Mouse (Mus musculus): ENCODE measurements around the gene Adprhl1.

The Adprhl1 gene

DNA sequence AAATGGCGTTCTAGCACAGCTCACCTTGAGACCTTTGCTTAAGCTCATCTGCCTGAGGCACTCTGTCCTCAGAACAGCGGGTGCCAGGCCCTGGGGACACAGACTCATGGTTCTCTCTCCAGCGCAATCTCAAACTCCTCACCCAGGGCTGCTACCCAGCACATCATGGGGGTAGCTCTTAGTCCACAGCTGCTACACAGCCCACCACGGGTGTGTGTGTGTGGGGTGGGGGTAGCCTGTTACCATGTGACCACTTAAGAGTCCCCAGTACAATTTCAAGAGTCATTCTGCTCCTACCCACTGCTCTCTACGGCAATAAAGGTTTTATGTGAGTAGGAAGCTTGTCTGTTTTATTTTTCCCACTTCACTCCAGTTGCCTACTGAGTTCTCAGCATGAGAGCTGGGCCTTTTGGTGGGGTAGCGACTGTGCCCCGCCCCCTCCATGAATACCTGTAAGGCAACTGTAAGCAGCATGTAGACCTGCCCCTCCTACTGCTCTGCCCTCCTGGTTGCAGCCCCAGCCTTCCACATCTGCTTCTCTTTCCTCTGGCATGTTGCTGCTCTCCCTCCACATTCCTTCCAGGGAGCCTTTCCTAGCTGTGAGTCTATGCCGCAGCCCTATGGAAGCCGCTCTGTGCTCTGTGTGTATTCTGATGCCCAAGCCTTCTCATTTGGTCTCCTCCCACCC is 24.9 kb downstream of the Adprhl1 start:
- no peak for DNase-seq

DNA sequence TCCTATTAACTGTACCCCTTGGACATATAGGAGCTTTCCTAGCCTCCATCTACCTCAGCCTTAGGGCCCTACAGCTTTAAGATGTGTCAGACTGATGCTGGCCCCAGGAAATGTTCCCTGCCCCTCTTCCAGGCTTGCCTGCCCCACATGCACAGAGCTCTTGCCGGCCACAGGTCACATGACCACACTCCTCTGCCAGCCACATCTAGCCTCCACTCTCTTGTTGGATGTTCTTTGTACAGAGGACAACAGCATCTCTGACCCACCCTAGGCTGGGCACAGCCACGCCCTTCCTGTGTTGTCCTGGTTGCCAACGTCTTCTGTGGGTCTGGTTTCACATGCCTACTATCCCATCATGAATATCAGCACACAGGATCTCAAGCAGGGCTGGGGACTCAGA is 26.8 kb downstream of the Adprhl1 start:
- no peak for DNase-seq

DNA sequence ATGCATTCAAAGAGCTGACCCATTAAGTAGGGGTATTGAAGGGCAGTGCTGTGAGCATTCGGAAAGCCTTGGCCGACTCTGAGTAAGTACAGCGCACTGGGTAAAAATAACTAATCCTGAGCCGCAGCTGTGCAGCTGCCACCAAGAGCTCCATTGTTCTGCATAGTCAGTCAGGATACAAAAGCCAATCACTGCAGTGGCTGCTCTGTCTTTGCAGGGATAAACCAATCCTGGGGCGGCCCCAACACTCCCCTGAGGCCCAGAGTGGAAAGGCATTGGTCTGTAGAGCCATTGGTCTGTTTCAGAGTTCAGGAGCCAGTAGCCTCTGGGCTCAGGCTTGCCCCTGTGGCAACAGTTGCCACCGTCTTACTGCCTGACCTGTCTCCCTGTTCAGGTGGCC is 27.7 kb downstream of the Adprhl1 start:
- no peak for DNase-seq

DNA sequence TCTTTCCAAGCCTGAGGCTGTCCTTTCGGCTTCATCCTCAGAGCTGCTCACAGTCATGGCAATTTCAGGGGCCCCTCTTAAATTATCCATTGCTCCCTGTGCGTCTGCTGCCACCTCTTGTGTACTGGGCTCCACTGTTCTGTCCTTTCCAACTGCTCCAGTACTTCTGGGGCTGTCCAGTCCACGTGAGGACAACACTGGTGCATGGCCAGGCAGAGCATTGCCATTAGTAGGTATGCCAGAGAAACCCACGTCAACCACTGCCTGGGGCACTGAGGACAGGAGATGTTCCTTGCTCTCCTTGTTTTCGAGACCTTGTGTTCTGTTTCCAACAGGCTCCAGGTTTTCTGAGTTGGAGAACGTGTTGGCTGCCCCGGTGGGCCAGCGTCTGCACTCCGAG is 29.5 kb downstream of the Adprhl1 start:
- no peak for DNase-seq

DNA sequence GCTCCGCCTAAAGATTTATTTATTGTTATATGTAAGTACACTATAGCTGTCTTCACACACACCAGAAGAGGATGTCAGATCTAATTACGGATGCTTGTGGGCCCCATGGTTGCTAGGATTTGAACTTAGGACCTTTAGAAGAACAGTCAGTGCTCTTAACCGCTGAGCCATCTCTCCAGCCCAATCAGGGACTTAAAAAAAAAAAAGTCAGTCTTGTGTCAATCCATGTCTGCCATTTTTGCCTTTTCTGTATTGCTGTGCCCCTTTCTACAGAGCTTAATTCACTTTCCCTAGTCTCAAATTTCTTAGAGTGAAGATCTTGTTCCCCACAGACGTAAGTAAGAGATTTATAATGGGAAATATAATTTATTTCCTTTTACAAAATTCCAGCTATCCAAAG is 35.5 kb downstream of the Adprhl1 start:
- DNase-seq: no peak

DNA sequence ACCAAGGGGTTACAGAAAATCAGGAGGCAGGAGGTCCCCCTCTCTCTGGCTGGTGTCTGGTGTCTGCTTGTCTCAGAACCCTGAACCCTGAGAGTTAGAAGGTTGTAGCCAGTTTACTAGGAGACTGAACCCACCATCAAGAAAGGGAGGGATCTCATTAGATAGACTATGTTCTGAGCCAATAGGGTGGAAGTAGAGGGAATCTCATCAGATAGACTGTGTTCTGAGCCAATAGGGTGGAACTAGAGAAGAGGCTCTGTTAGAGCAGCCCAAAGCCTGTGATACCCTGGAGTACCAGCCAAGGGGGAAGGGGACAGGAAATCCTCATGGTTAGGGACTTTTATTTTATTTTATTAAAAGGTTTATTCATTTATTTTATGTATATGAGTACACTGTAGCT is 36.0 kb downstream of the Adprhl1 start:
- DNase-seq: no peak

DNA sequence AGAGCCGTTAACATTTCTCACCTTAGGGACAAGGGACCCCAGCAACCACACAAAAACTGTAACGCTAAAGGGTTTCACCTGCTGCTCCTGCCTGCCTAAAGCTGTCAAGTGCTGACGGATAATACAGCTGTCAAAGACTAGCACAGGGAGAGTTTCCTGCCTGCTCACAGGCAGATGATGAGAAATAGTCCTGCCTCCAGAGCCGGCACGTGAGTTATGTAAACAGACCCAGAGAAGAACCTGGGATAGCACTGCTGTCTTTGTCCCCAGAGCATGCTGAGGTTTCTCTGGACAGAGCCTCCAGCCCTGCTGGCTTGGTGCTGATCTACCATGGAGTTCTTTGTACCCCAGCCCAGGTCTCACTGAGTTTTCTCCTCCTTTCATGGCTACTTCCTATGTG is 36.9 kb downstream of the Adprhl1 start:
- no peak for DNase-seq

DNA sequence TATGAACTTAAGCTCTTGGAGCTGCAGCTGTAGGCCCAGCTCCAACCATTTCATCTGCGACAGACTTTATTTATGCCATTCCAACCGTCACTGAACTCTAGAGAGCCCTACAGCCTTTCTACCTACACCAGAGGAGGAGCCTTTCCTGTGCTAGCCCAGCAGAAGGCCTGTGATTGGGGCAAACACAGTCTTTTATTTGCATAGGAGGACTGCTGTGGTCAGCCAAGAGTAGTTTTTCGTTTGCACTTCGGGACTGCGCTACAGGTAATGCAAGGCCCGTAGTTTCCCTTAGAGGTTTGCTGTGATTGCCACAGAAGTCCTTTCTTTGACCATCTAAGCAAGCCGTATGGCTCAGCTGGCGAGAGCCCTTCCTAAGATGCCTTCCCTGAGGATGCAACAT is 37.6 kb downstream of the Adprhl1 start:
- no peak for DNase-seq

DNA sequence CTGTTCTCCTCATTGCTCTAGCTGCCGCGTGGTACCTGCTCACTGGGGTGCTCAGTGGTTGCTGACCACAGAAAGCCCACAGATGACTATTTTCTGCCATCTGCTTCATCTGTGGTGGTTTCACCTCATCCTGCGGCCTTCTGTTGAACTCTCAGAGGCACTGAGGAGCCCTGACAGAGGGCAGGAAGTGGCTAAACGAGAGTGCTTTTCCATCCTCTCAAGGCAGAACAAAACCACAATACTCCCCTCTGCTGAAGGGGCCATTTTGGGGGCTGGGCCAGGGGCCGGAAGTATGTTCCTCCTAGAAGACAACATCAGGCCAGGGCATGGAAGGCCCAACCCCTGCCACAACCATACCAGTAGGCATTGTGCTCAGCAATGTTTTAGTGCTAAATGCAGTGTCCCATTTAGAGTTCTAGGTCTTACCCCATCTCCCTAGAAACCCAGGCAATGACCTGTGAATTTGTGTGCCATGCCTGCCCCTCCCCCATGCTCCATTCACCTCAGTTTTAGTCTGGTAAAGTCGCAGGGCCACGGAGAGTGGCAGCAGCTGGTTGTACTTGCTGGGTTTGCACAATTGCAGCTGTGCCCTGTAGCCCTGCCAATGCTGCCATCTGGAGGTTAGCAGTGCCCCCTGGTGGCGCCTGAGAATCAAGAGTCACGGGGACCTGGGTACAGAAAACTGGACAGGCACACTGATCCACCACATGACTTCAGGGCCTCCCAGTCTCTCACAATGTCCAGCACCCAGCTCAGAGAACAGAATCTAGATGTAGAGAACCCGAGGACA is 40.3 kb downstream of the Adprhl1 start:
- DNase-seq: peak; percentile 54

DNA sequence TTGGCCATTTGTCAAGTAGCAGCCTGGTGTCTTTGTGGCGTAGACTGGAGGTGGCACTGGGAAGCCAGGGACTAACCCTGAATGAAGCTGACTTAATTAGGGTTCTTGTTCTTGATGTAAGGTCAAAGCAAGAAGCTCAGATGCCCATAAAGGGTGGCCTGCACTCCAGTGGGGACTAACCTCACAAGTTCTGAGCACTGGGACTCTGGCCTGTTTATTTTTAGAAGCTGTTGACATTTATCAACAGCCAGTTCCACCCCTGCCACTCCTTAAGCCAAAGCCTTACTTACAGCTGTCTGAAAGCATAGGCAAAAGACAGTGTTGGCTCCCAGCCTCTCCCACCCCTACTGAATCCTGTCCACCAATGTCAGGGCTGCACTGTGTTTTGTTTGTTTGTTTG is 44.2 kb downstream of the Adprhl1 start:
- DNase-seq: no peak

DNA sequence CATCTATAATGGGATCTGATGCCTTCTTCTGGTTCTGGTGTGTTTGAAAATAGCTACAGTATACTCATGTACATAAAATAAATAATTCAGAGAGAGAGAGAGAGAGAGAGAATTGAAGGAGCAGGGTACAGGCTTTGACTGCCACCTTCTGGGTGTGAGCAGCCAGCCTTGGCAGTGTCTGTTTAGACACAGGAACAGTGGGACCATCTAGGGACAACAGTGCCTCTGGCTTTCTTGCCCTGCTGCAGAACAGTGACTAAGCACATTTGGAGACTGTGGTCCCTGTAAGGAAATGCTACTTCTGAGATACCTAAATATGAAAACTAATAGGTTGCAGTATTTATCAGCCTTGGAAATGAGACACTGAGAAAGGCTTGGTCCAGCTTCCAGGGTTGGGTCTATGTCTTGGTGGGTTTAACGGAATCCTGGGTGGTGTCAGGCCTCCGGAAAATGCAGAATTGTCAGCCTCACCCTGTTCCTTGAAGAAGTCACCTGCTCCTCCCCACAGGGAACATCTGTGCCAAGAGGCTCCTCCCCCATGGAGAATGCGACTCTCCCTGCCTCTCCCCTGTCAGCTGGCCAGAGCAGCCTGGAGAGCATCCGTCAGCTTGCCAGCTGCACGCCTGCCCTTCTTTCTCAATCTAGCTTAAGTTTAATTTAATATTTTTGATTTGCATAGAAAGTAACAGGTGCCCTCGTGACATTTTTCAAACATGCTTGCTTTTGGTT is 45.2 kb downstream of the Adprhl1 start:
- DNase-seq: no peak

DNA sequence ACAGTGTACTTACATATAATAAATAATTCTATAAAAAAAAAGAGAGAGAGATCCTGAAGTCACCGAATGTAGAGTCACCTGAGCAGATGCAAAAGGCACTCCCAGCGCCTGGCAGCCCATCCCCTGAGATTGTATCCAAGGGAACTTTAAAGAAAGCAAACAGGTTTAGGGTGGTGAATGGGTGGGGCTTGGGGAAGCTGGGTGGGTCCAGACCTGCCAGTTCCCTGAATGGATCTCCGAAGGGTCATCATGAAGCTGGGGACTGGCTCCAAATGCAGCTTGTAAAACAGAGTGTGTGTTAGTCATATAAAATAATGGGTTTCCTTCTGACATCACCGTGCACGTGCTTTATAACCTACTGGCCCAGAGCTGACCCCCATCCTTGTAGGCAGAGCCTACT is 47.7 kb downstream of the Adprhl1 start:
- no peak for DNase-seq

DNA sequence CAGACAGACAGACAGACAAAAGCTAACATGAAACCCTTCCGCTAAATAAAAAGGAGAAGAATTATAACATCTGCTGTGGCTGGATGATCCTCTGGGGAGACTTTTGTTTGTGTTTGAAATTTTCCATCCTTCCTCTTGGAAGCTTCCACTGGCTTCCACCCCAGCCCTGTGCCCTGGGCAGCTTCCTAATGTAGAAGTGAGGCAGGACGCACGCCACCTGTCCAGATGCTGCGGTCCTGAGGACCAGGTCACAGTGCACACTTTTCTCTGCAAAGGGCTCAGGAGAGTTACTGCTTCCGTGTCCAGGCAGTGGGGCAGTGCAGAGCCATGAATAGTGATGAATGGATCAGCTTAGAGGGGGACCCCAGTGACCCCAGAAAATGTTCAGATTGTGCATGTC is 48.7 kb downstream of the Adprhl1 start:
- DNase-seq: no peak

DNA sequence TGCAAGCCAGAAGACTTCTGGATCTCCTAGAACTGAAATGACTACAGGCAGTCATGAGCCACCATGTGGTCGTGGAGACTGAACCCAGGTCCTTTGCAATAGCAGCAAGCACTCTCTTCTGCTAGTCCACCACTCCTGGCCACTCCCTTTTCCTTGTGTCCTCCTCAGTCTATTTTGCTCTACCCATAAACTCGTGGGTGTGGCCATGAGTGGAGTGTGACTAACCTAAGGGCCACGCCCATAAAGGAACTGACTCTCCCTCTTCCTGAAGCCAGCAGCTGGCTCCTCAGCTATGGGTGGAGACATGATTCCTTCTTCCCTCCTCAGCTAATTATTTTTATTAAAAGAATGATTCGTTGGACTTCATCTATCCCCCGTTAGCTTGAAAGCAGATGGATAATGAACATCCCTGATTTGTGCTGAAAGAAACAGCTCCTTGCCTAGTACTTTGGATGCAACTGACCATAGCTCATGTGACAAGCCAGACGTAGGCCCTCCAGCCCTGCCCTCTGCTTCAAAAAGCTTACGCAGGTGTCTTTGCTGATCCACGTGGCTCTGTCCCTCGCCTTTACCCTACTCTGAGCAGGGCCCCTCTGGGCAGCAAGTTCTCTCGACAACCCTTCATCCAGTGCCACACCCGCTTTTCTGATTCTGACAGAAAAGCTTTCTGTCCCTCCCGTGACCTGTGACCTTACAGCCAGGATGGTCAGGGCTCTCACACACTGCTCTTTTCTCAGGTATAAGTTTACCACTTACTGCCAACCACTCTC is 49.4 kb downstream of the Adprhl1 start:
- DNase-seq: no peak

DNA sequence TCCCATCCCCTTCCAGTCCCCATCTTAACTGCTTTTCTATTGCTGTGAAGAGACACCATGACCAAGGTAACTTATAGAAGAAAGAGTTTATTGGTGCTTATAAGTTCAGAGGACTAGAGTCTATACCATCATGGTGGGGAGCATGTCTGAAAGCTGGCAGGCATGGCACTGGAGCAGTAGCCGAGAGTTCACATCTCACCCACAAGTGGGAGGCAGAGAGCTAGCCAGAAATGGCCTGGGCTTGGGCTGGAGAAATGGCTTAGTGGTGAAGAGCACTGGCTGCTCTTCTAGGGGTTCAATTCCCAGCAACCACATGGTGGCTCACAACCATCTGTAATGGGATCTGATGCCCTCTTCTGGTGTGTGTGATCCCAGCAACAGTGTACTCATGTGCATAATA is 50.5 kb downstream of the Adprhl1 start:
- no peak for DNase-seq

DNA sequence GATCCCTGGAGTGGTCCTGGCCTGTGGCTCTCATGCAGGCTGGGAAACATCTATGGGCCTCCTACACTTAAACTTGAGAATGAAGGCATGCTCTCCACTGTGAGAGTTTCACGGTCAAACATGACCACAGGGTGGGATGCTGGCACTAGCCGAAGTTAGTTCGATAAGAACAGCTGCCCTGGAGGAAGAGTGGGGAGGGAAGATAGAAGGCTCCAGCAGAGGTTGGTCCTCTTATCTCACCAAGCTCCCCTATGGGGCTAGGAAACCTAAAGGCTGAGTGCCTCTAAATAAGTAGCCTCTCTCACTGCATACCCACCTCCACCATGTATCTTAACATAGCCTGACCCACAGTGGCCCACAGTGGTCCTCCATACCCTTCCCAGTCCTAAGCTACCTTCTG is 51.2 kb downstream of the Adprhl1 start:
- no peak for DNase-seq

DNA sequence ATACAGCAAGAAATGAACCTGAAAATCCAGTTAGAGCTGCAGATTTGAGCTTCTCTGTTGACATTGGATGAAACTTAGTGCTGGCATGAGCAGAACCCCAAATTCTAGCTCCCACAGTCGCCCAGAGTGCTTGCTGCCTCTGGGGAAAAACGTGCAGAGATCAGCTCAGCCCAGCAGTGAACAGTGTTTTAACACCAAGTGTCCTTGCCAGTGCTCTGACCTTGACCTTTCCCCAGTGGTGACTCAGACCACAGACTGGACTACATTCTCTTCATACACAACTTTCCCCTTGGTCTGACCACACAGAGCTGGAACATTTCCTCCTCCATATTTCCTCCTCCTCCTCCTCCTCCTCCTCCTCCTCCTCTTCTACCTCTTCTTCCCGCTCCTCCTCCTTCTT is 51.9 kb downstream of the Adprhl1 start:
- no peak for DNase-seq

DNA sequence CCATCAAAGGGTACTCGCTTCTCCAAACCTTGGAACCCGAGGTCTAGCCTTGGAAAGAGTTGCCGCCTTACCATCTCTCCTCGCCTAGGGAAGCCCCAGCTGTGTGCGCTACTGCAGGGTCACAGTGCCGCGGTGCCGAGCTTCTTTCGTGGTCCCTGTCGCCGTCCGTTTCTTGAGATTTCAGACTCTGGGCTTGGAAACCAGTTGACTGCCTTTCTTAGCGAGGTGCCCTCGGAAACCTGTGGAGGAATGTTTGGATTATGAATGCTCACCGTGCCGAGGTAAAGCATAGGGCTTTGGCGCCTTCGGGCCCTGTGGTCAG is 53.0 kb downstream of the Adprhl1 start:
- no peak for DNase-seq

DNA sequence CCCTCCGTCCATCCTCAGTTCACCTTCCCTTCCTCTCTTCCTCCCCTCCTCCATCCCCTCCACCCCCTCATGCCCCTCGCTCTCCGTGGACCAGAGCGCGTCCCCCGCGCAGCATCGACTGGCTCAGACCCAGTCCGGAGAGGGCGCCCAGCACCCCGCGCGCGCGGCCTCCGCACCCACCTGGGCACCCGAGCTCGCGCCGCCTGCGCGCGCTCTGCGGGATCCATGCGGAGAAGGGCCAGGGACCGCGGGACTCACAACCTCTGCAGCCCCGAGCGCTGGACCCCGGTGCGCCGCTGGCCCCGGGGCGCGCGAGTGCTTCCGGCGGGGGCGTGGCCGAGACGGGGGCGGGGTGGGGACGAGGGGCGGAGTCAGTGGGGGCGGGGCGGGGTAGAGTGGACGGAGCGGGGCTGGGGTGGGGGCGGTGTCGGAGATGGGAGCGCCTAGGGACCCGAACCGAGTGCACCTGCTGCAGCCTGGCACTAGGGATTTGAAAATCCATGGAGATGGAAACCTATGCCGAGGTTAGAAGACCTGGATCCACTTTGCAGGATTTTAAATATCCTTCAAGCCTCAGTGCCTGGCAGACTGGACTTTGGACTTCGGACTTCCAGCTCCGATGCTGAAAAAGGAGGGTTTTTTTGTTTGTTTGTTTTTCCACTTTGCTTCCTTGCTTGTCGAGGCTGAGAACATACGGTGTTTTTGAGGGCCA is 53.5 kb downstream of the Adprhl1 start, which contains the start of gene Grtp1:
Grtp1 (minus strand) TSS at position 320 of the 712 bp plus-strand sequence.
- DNase-seq: no peak

DNA sequence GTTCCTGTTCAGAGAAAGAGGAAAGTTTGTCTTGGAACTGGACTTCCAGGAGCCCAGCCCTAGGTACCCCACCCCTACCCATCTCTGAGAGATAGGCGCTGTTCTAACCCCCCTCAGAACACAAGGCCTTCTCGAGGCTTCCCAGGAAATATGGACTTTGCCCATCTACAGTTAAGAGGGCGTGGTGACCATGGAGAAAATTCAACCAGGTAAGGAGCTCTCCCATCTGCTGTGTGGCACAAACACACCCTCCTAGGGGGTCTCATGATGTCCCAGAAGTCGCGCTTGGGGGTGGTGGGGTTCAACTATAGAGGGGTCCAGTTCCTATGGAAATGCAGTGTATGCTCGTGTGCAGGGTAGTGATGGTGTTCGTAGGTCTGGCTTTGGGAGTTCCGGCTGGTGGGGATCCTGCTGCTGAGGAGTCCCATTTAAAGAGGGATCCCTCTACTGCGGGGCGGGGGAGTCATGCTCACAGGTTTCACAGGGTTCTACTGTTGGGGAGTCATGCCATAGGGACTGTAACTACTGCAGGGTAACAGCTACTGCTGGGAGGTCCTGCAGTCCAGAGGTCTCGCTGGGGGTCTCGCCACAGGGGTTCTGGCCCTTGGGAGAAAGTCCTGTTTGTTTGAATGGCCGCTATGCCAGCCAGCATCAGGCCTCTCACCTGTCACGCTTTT is 54.4 kb downstream of the Adprhl1 start:
- DNase-seq: no peak

DNA sequence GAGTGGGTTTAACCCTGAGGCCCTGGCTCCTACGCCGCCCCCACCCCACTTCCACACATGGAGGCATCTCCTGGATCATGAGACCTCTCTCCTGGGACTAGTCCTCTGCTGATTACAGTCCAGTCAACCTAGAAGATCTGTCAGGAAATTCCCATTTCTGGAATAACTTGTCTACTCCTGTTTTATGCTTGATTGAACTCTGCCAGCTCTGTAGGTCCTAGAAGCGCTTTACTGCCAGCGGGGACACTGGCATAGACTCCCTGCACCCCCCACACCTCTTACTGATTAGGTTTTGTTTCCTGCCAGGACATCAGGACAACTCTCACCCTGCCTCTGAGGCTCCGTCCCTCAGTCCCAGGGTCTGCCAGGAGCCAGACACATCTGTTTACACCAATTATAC is 56.5 kb downstream of the Adprhl1 start:
- no peak for DNase-seq

DNA sequence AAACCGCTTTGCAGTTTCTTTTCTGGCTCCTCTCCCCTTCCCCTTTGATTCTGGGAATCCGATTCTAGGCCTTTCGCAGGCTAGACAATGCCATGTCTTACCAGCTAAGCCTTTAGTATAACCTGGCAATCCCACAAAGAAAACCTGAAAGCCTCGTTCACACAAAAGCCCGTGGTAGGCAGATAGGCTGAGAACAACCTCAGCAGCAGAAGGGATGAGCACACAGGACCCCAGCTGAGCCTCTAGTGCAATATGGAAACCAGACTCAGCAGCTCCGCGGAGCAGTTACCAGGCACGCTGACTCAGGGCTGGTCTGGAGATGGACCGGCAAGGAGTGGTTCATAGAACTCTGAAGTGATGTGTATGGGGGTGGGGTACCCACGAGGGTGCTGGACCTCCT is 59.1 kb downstream of the Adprhl1 start:
- DNase-seq: no peak

All from cerebellum, adult 11 months (tissue).